Mouse (Mus musculus): ENCODE data around the gene Gins1.
A peak's percentile ranks its signal among the peaks of the same experiment; 100 is the strongest.

The Gins1 gene

DNA sequence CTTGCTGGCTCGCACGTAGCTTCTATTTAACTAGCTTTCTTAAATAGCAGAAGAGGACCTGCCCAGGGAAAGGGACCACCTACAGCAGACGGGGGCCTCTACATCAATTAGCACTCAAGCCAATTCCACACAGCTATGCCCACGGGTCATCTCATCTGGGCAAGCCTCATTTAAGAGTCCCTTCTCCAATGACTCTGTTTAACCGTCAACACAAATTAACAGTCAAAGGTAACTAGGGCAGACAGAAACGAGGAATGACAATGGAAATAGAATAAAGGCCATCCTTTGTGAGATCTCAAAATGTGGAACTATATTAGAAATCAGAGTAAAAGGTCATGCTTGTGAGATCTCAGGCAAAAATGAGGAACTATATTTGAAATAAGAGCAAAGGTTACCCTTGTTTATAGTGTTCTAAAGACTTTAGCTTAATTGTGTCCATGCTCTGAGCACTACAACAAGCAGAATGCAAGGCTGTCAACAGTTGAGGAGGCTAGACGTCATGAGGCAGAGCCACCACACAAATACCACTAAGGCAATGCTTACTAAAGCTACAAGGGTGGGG, 9.4 kb upstream of the Gins1 start:
- TF ChIP-seq GATA4 (IDR thresholded peaks at IDR 0.05; ENCODE audit: insufficient replicate concordance, low read length) = no peak

DNA sequence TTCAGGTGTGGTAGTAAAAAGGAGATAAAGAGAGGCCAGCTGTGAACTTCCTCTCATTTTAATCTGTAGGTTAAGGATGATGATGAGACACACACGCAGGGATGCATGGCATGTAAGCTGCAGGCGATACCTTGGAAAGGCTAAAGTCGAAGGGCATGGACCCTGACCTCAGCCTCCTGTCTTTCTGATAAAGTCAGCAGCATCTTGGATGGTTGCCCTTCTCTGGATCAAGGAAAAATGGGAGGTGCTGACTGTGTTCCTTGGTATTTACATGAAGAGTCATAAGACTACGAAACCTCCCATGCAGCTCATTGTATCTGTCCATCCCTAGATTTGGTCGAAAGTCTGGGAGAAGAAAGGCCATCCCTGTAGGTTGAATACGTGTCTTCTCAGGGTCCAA, 4.9 kb upstream of the Gins1 start:
- no peak for TF ChIP-seq GATA4 (IDR thresholded peaks at IDR 0.05; ENCODE audit: insufficient replicate concordance, low read length)

DNA sequence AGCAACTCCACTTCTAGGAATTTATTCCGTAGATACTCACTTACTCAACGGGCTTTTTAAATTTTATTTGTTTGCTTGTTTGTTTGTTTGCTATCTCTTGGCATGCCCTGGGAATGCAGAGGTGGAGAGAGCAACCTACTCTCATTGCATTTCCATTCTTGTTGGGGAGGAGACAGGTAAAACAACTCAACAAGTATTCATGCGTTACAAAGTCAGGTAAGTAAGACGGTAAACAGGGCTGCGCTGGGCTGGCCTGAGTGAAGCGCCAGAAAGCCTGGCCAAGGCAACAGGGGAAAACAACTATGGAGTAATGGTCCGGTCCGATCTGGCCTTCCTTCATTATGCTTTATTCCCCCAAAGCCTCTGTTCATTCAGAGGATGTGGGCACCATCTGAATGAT, 2.9 kb upstream of the Gins1 start:
- TF ChIP-seq GATA4 (IDR thresholded peaks at IDR 0.05; ENCODE audit: insufficient replicate concordance, low read length) = no peak

DNA sequence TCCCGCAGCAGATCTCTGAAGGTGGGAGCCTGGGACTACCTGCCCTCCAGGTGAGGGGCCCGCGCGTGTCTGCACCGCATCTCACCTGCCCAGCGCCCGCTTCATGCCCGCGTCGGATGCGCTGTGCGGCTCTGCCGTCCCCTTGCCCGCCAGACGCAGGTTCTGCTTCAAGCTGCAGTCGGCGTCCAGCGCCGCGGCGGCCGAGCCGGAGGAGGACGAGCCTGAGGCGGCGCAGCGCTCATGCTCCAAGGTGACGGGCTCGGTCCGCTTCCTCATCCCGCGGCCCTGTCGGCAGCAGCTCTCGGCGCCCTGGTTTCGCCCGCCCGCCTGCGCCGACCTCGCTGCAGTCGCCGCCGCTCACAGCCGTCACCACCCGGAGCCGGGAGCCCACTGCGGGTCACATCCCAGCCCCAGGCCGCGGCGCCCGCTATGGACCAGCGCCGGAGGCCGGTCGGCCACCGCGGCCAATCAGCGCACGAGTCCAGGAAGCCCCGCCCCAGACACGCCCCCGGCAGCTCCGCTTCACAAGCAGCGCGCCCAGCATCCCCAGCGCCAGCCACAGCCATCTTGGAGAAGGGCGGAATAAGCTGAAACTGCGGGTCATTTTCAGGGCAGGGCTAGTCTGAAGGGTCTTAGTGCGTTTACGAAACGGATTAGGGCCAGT, 796 bp upstream of the Gins1 start, which contains the start of gene Abhd12:
Gene Abhd12, minus strand, starts transcription at position 470 of the 664 bp plus-strand sequence.
- TF ChIP-seq GATA4 (IDR thresholded peaks at IDR 0.05; ENCODE audit: insufficient replicate concordance, low read length) = peak; percentile 16; the same call in 1 of the 2 replicates

DNA sequence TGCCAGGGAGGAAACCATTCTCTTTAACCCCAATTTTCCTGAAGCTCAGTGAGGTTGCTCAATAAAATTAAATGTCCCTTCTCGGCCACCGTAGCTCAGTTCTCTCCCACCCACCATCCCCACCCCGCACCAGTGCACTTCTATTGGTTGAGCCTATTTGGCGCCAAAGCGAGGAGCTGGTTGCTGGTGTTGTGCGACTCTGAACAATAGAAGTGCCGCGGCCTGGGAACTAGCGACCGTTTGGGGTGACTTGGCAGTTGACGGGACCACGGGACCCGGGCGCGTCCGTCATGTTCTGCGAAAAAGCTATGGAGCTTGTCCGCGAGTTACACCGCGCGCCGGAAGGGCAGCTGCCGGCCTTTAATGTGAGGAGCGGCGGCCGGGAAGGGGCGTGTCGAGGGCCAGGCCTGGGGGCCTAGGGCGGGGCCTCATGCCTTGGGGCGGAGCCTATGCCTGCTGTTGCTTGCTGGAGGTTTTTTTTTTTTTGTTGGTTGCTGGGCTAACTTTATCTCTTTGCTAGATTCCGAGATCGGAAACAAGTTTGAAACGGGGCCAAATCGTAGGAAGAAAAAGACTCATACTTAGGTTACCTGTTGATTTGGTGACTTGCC, 4.3 kb downstream of the Gins1 start:
- TF ChIP-seq GATA4 (IDR thresholded peaks at IDR 0.05; ENCODE audit: insufficient replicate concordance, low read length) = peak; percentile 32; the same call in 1 of the 2 replicates

DNA sequence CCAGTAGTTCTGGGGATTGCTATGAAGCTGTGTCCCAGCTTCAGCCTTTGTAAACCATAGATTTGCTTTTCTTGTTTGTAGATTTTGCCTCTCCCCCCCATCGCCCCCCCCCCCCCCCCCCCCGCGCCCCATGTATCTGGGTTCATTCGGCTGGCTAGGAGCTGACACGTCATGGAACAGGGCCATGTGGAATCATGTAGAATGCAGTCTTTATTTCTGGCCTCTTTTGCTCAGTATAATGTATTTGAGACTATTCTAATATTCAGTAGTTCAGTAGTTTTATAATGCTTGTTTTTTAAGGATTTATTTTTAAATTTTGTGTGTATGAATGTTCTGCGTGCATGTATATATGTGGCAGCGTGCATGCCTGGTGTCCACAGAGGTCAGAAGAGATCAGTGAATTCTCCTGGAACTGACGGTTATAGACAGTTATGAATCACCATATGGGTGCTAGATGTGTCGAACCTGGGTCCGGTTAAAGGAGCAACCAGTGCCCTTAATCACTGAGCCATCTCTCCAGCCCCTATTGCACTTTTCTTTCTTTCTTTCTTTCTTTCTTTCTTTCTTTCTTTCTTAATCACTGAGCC, 5.2 kb downstream of the Gins1 start:
- TF ChIP-seq GATA4 (IDR thresholded peaks at IDR 0.05; ENCODE audit: insufficient replicate concordance, low read length) = no peak

DNA sequence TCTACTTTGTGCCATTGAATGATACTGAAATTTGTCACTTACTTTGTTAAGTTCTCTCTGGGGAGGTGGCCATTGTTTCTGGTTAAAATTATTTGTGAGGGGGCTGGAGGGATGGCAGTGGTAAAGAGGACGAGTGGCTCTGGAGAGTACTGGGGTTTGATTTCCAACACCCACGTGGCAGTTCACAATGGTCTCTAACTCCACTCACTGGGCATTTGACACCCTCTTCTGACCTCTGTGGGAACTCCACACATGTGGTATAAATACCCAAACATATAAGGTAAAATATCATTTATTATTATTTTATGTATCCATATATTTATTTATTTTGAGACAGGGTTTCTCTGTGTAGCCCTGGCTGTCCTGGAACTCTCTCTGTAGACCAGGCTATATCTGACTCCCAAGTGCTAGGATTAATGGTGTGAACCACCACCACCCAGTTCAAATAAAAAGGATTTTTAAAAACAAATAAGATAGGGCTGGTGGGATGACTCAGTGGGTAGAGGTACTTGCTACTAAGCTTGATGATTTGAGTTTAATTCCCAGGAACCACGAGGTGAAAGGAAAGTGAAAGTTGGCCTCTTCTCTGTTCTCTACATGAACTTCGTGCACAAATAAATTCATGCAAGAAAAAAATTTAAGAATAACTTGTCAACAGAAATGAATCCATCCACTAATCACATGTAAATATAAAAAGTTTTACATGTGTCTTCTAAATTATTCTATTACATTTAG, 9.7 kb downstream of the Gins1 start:
- no peak for TF ChIP-seq GATA4 (IDR thresholded peaks at IDR 0.05; ENCODE audit: insufficient replicate concordance, low read length)

DNA sequence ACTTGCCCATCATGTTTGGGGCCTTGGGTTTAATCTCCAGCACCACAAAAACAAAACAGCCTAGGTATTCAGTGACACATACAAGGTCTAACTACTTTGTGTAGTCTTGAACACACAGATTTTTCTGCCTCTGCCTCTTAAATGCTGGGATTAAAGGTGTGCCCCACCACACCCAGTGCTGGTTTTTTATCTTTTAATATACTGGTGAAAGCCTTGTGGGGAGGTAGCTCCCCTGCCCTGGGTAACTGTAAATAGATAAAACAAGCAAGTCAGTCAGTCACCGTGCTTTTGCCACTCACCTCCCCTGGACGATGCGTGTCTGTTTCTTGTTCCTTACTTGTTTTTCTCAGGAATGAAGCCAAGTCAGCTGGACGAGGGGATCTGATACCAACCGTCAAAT, 10.6 kb downstream of the Gins1 start:
- TF ChIP-seq GATA4 (IDR thresholded peaks at IDR 0.05; ENCODE audit: insufficient replicate concordance, low read length) = no peak

DNA sequence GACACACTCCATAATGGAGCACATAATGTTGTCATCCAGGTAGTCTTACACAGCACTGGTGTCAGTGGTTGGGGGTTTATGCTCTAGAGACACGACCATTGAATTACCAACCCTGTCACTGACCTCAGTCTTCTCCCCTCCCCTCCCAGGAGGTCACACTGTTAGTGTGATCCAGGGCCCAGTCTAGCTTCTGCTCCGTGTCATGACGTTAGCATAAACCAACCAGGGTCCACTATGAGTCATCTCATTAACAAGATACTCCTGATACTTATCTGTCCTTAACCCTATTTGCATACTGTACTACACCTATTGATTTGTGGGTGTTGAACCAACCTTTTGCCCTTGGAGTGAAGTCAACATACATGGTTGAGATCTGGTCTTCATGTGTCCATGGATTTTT, 13.5 kb downstream of the Gins1 start:
- TF ChIP-seq GATA4 (IDR thresholded peaks at IDR 0.05; ENCODE audit: insufficient replicate concordance, low read length) = no peak

DNA sequence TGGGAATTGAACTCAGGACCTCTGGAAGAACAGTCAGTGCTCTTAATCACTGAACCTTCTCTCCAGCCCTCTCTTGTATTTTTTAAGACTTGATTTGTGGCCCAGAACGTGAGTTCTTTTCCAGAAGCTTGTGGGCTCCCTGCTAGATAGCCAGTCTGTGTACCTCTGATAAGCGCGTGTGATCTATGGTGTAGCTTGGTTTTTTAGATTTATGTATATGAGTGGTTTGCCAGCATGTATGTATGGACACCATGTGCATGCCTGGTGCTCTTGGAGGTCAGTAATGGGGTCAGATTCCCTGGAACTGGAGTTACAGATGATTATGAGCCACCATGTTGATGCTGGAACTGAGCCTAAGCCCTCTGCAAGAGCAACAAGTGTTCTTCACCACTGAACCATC, 15.3 kb downstream of the Gins1 start:
- no peak for TF ChIP-seq GATA4 (IDR thresholded peaks at IDR 0.05; ENCODE audit: insufficient replicate concordance, low read length)

DNA sequence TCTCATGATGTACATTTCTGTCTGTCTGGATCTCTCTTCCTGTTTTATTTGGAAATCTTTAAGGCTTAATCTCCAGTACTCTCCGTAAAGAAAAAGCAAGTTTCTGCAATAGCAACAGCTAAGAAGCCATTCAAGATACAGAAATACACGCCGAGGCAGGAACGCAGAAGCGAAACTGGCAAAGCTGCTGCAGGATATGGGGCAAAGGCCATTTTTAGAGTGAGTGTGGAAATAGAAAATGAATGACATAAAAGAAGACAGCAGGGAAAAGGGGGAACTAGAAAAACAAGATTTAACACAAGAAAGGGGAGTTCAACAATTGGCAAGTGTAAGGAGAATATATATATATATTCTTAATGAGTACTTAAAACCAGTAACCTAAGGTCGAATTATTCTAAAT, 16.5 kb downstream of the Gins1 start:
- TF ChIP-seq GATA4 (IDR thresholded peaks at IDR 0.05; ENCODE audit: insufficient replicate concordance, low read length) = no peak

DNA sequence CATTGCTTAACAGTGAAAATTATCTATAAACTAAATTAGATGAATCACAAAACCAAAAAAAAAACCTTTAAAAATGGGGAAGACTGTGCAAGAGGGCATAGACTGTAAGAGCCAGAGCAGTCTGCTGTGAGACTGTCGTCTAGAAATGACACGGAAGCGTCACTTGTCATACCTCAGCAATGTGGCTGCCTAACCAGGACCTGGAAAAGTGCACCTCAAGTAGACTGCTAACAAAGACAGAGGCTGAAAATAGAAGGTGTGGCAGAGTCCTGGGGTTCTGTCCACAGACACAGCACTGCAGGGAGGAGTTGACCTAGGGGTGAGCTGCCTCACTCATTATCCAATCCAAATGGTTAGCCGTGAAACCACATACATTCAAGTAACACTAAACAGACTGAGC, 17.0 kb downstream of the Gins1 start:
- TF ChIP-seq GATA4 (IDR thresholded peaks at IDR 0.05; ENCODE audit: insufficient replicate concordance, low read length) = no peak

DNA sequence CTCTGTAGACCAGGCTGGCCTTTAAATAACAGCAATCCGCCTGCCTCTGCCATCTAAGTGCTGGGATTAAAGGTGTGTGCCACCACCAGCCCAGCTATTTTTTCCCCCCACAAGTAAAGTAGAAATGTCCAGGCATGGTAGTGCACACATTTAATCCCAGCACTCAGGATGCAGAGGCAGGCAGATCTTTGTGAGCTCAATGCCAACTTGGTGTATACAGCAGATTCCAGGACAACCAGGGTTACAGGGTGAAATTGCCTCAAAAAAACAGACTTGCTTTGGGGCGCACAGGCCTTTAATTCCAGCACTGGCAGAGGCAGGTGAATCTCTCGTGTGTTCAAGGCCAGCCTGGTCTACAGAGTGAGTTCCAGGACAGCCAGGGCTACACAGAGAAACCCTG, 17.8 kb downstream of the Gins1 start:
- no peak for TF ChIP-seq GATA4 (IDR thresholded peaks at IDR 0.05; ENCODE audit: insufficient replicate concordance, low read length)

DNA sequence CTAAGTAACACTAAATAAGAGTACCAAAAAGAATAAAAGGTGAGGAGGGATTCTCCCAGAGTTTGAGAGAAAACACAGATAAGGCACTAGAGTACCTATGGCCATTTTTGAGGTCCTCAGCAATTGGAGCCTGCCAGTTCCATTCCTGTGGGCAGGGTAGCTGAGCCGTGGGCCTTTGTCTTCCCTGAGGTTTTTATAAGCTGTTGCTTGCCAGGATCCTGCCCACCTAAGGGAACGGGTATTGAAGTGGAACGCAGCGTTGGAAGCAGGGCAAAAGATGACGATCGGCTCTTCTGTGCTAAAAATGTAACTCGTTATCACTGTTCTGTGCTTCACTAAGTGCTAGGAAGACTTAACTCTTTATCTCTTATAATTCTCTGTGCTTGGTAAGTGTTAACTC, 18.3 kb downstream of the Gins1 start:
- TF ChIP-seq GATA4 (IDR thresholded peaks at IDR 0.05; ENCODE audit: insufficient replicate concordance, low read length) = no peak

DNA sequence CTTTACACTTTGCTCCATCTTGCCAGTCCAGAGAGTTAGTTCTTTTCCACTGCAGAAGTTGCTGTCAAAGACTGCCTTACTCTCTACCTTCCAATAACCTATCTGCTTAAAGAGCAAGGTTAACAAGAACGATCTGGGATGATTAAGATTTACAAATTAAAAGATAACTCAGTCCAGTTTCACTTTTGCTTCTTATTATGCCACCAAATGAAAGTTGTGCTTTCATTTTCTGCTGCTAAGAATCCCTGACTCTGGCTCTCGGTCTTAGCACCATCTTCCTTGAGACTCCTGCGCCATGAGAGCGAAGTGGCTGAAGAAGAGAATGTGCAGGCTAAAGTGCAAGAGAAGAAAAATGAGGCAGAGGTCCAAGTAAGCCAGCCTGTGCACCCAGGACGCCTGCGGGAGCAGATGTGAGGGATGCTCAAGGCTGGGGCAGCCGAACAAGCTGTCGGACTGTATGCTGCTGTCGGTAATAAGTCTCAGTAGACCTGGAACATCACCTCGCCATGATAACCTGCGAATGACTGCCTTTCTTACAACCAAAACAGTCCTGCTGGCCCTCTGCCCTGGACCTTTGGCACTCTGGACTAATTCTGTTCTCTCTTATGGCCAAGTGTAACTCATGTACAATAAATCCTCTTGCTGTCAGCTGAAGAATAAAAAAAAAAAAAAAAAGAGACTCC, 22.0 kb downstream of the Gins1 start:
- no peak for TF ChIP-seq GATA4 (IDR thresholded peaks at IDR 0.05; ENCODE audit: insufficient replicate concordance, low read length)

Measured in liver, adult (tissue).